Mouse (Mus musculus) T-cell, adult 2 months (primary cell): Measurements from ENCODE around the gene Zc3h8.

Source experiments
- DNase-seq: peaks from one replicate; pipeline ENCODE4 v3.0.0; 2022; ENCODE audit warnings: low spot score

Gene Zc3h8

DNA sequence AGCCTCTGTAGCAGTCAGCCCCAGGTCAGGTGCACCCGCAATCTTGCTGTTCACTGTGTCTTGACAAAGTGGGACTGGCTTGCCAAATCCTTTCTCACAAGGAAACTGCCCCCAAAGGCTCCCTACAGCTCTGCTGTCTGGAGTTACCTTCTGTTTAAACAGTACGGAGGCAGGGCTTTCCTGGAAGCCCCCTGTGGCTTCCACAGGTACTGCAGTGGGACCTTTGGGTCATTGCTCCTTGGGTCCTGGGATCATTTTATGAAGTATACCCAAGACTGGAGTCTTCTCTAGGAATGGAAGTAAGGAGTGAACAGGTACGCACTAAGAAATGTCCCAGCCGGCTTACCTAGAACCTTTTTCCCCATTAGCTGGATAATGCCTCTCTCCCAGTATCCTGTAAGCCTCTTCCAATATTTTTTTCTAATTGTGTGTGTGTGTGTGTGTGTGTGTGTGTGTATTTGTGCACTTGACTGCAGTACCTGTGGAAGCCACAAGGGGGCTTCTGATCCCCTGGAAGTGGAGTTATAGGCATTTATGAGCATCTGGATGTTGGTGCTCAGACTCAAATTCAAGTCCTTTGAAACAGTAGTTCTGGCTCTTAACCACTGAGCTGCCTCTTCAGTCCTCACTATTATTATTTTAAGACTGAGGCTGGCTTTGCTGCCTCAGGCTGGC is 53.1 kb downstream of the Zc3h8 start:
- no peak for DNase-seq

DNA sequence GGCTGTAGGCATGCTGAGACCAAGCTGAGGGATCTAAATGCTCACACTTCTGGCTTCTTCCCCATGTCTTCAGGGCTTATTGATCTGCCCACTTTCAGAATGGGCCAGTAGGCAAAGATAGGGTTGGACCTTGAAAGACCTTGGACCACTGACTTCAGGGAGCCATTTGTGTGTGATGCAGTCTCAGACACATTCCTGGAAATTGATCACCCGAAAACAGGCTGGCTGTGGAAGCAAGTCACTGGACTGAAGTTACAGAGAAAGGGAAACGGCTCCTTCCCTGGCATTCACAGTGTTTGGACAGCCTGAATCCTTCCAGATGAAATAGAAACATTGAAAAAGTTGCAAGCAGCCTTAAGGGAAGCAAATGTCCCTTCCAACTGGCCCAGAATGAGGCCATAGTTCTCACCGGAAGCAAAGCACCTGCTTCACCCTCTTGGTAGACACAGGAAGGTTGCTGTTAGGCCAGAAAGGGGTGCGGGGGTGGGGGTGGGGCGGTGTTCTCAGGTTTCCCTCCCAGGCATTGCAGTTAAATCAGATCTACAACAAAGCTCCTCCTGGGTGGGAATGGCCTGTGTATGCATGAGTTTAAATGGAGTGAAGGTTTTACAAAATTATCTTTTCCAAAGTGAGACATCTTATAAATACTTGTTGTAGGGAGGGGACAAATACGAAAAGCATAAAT is 55.9 kb downstream of the Zc3h8 start:
- no peak for DNase-seq

DNA sequence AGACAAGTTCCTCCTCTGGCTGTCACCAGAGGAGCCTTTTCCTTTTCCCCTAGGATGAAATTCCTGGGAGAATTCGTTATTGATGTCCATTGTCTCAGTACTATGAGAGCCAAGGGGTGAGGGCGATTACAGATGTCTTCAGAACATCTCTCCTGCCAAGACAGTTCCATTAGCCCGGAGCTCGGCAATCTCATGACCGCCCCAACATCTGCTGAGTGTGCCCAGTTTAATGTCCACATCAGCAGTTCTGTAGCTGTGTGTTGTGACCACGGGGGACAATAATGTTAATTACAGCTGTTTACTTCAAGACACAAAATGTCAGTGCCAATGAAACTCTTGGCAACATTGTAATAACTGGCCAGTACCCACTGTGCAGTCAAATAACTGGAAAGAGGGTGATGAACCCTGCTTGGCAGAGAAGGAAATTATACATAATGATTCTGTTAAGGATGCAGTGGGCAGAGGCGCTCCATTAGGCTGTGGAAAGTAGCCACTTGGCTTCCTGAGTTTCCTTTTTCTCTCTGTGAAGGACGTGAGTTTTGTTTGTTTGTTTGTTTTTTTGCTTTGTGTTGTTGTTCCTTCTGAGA is 58.6 kb downstream of the Zc3h8 start:
- DNase-seq, result no peak

DNA sequence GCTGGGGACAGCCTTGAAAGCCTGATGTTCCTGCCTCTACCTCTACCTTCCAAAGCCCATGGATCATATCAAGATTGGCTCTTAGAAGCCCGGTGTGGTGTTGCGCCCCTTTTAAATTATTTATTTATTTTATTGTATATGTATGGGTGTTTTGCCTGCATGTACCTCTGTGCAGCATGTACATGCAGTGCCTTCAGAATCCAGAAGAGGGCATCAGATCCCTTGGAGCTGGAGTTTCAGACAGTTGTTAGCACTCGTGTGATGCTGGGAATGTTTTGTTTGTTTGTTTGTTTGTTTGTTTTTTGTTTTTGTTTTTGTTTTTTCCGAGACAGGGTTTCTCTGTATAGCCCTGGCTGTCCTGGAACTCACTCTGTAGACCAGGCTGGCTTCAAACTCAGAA is 62.6 kb downstream of the Zc3h8 start:
- peak; percentile 6 for DNase-seq
